Mouse (Mus musculus): Measurements from ENCODE around the gene Rhob. TPM values are rescaled to one million over a fixed set of nuclear protein-coding genes. Genes with fewer than 3 reads are reported as not detected.

Gene Rhob
- 654 to 735 TPM (median 706 TPM) in 4 replicates for total RNA-seq (2023; ENCODE audit: inconsistent age)

DNA sequence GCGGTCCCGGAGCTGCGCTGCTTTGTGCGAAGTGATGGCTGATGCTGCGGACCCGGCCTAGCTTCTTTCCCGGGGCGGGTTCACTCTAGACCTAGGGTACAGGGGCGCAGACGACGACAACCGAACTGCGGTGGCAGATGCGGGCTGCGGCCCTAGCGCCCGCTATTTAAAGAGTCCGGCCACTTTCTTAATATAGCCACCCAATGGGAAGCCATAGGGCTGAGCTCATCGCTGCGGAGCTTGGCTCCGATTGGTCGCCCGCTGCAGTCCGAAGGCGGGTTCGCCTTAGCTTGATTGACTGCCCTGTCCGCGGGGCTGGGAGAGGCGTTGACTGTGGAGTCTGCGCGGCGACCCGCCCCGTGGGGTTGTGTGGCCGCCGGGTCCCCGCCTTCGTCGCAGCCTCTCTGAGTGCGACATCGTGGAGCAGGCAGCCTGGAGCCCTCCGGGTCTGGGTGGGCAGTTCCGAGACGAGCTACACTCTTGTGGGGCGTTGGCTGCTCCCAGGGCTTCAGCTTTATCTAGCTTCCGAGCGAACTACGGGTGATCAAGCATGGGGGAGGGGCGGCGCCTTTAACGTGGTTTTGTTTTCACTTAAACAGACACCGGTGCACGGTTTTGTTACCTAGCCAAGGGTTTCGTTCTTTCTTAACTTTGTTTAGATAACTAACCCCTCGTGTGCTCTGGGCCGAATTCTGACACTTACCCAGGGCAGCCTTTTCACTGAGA, at the start of gene Rhob:
Gene Rhob (minus strand): TSS at position 139 of the 726 bp plus-strand sequence.

Other genes starting within 250 kb of the Rhob start
- gene Gdf7, start 198.1 kb downstream of the Rhob start, total RNA-seq (2023; ENCODE audit: inconsistent age): not detected in 4 replicates
- gene Hs1bp3, start 186.6 kb downstream of the Rhob start, total RNA-seq (2023; ENCODE audit: inconsistent age): 11.5 to 14.5 TPM (median 13.0 TPM) in 4 replicates
- gene Slc7a15, start 99.1 kb upstream of the Rhob start, total RNA-seq (2023; ENCODE audit: inconsistent age): not detected in 4 replicates
- gene Pum2, start 174.1 kb upstream of the Rhob start, total RNA-seq (2023; ENCODE audit: inconsistent age): 248 to 258 TPM (median 253 TPM) in 4 replicates